Mouse (Mus musculus): ENCODE measurements around the gene Tcfl5.

- TF ChIP-seq CTCF (IDR thresholded peaks at IDR 0.05 in 2 of 3, conservative IDR thresholded peaks at IDR 0.05 in 1 of 3; ENCODE audit: control insufficient read depth in 1 of 3, insufficient read depth in 1 of 3, low read depth in 2 of 3, low read length in 3 of 3, poor library complexity in 1 of 3, severe bottlenecking in 1 of 3) (no peak), ZC3H11A (IDR thresholded peaks at IDR 0.05; ENCODE audit: low read depth, low read length) (no peak), RCOR1 (IDR thresholded peaks at IDR 0.05; ENCODE audit: low read depth, low read length) (no peak), USF2 (IDR thresholded peaks at IDR 0.05; ENCODE audit: borderline replicate concordance in 1 of 2, insufficient read depth in 1 of 2, low read depth in 1 of 2, low read length in 2 of 2) (no peak), MAX (IDR thresholded peaks at IDR 0.05; ENCODE audit: low read length) (no peak), GABPA (IDR thresholded peaks at IDR 0.05; ENCODE audit: low read depth, low read length) (no peak), E2F4 (IDR thresholded peaks at IDR 0.05; ENCODE audit: borderline replicate concordance, low read depth, low read length) (no peak)
Measured at GRCm38 (mm10) chr2:180662008-180662407, 19.5 kb upstream of the Tcfl5 start.
